Mouse (Mus musculus): ENCODE data around the gene Tubb1. TPM values are rescaled to one million over a fixed set of nuclear protein-coding genes. Genes with fewer than 3 reads are reported as not detected.

Gene Tubb1
- total and polyA plus RNA-seq, 2 experiments: 0.18 to 0.33 TPM

- no peak overlapping the region for H3K9ac ChIP-seq (ENCODE audit: low read depth, low read length)
- H3K27ac ChIP-seq (replicated peaks; ENCODE audit: insufficient read depth, low read depth, low read length): no peak overlapping the region
- no peaks in the 10 kb centered on the region for H3K4me1 ChIP-seq (ENCODE audit: control insufficient read depth, insufficient read depth, low read length)
- H3K36me3 ChIP-seq (ENCODE audit: control insufficient read depth, insufficient read depth, low read length): no peaks in the 10 kb centered on the region
- H3K79me2 ChIP-seq (ENCODE audit: control insufficient read depth, insufficient read depth, low read length): no peaks in the 10 kb centered on the region
- peak; percentile 34 for DNase-seq (ENCODE audit: extremely low read depth, low read depth, low spot score)
- TF ChIP-seq POLR2A (IDR thresholded peaks at IDR 0.05; ENCODE audit: extremely low read depth, insufficient read depth, low read length) (no peak), CTCF (IDR thresholded peaks at IDR 0.05; ENCODE audit: low read depth, low read length) (peak; percentile 42; the same call in 1 of the 2 replicates)
- WGBS: 49% methylated on average over 2 of the region's 2 CpGs
- H3K27me3 ChIP-seq (ENCODE audit: control insufficient read depth, insufficient read depth, low read length): no peaks in the 10 kb centered on the region
- H3K4me3 ChIP-seq (ENCODE audit: insufficient read depth, low read depth, low read length): no peak overlapping the region
These were observed 42.4 kb downstream of the Tubb1 start for GRCm38 (mm10) chr2:174492858-174493257.

GRCm38 (mm10) chr2:174500814-174501503 lies 50.5 kb downstream of the Tubb1 start:
- 95% methylated on average over 14 of the region's 14 CpGs for WGBS
- no peak overlapping the region for H3K9ac ChIP-seq (ENCODE audit: low read depth, low read length)
- H3K79me2 ChIP-seq (ENCODE audit: control insufficient read depth, insufficient read depth, low read length): no peaks in the 10 kb centered on the region
- H3K36me3 ChIP-seq (ENCODE audit: control insufficient read depth, insufficient read depth, low read length): no peaks in the 10 kb centered on the region
- H3K4me1 ChIP-seq (ENCODE audit: control insufficient read depth, insufficient read depth, low read length): peaks cover 6% of the 10 kb centered on the region; the same call in 1 of the 2 replicates
- no peak overlapping the region for H3K4me3 ChIP-seq (ENCODE audit: insufficient read depth, low read depth, low read length)
- no peak overlapping the region for H3K27ac ChIP-seq (replicated peaks; ENCODE audit: insufficient read depth, low read depth, low read length)
- no peaks in the 10 kb centered on the region for H3K27me3 ChIP-seq (ENCODE audit: control insufficient read depth, insufficient read depth, low read length)
- no peak for TF ChIP-seq CTCF (IDR thresholded peaks at IDR 0.05; ENCODE audit: low read depth, low read length)
- no peak for TF ChIP-seq POLR2A (IDR thresholded peaks at IDR 0.05; ENCODE audit: extremely low read depth, insufficient read depth, low read length)
- no peak for DNase-seq (ENCODE audit: extremely low read depth, low read depth, low spot score)

- DNase-seq (ENCODE audit: extremely low read depth, low read depth, low spot score): no peak
- H3K27ac ChIP-seq (replicated peaks; ENCODE audit: insufficient read depth, low read depth, low read length): no peak overlapping the region
- H3K4me3 ChIP-seq (ENCODE audit: insufficient read depth, low read depth, low read length): no peak overlapping the region
- H3K79me2 ChIP-seq (ENCODE audit: control insufficient read depth, insufficient read depth, low read length): no peaks in the 10 kb centered on the region
- WGBS: 92% methylated on average over 8 of the region's 8 CpGs
- TF ChIP-seq CTCF (IDR thresholded peaks at IDR 0.05; ENCODE audit: low read depth, low read length) (no peak), POLR2A (IDR thresholded peaks at IDR 0.05; ENCODE audit: extremely low read depth, insufficient read depth, low read length) (no peak)
- H3K36me3 ChIP-seq (ENCODE audit: control insufficient read depth, insufficient read depth, low read length): no peaks in the 10 kb centered on the region
- H3K27me3 ChIP-seq (ENCODE audit: control insufficient read depth, insufficient read depth, low read length): no peaks in the 10 kb centered on the region
- peaks cover 6% of the 10 kb centered on the region; the same call in 1 of the 2 replicates for H3K4me1 ChIP-seq (ENCODE audit: control insufficient read depth, insufficient read depth, low read length)
- H3K9ac ChIP-seq (ENCODE audit: low read depth, low read length): no peak overlapping the region
These were observed 51.0 kb downstream of the Tubb1 start for GRCm38 (mm10) chr2:174501517-174501916.

- no peaks in the 10 kb centered on the region for H3K79me2 ChIP-seq (ENCODE audit: control insufficient read depth, insufficient read depth, low read length)
- H3K9ac ChIP-seq (ENCODE audit: low read depth, low read length): no peak overlapping the region
- no peak overlapping the region for H3K27ac ChIP-seq (replicated peaks; ENCODE audit: insufficient read depth, low read depth, low read length)
- no peak for TF ChIP-seq POLR2A (IDR thresholded peaks at IDR 0.05; ENCODE audit: extremely low read depth, insufficient read depth, low read length)
- no peak for TF ChIP-seq CTCF (IDR thresholded peaks at IDR 0.05; ENCODE audit: low read depth, low read length)
- H3K4me1 ChIP-seq (ENCODE audit: control insufficient read depth, insufficient read depth, low read length): peaks cover 6% of the 10 kb centered on the region; the same call in 1 of the 2 replicates
- WGBS: 69% methylated on average over 5 of the region's 5 CpGs
- H3K36me3 ChIP-seq (ENCODE audit: control insufficient read depth, insufficient read depth, low read length): no peaks in the 10 kb centered on the region
- H3K4me3 ChIP-seq (ENCODE audit: insufficient read depth, low read depth, low read length): no peak overlapping the region
- no peaks in the 10 kb centered on the region for H3K27me3 ChIP-seq (ENCODE audit: control insufficient read depth, insufficient read depth, low read length)
- no peak for DNase-seq (ENCODE audit: extremely low read depth, low read depth, low spot score)
These were observed 51.8 kb downstream of the Tubb1 start for GRCm38 (mm10) chr2:174502321-174502720.

GRCm38 (mm10) chr2:174502831-174503460 lies 52.5 kb downstream of the Tubb1 start:
- Histone ChIP-seq H3K27me3 (ENCODE audit: control insufficient read depth, insufficient read depth, low read length) (no peaks in the 10 kb centered on the region), H3K79me2 (ENCODE audit: control insufficient read depth, insufficient read depth, low read length) (no peaks in the 10 kb centered on the region), H3K4me3 (ENCODE audit: insufficient read depth, low read depth, low read length) (no peak overlapping the region), H3K36me3 (ENCODE audit: control insufficient read depth, insufficient read depth, low read length) (no peaks in the 10 kb centered on the region), H3K9ac (ENCODE audit: low read depth, low read length) (no peak overlapping the region), H3K27ac (replicated peaks; ENCODE audit: insufficient read depth, low read depth, low read length) (no peak overlapping the region), H3K4me1 (ENCODE audit: control insufficient read depth, insufficient read depth, low read length) (peaks cover 6% of the 10 kb centered on the region; the same call in 1 of the 2 replicates)
- 86% methylated on average over 25 of the region's 25 CpGs for WGBS
- no peak for DNase-seq (ENCODE audit: extremely low read depth, low read depth, low spot score)
- TF ChIP-seq CTCF (IDR thresholded peaks at IDR 0.05; ENCODE audit: low read depth, low read length) (no peak), POLR2A (IDR thresholded peaks at IDR 0.05; ENCODE audit: extremely low read depth, insufficient read depth, low read length) (no peak)

Other genes with a start within 250 kb of the Tubb1 start
- gene Gnas, start 166.4 kb upstream of the Tubb1 start, total RNA-seq (2014; rRNA removed): 201 and 240 TPM in 2 replicates
- gene Gnas, start 166.4 kb upstream of the Tubb1 start, polyA plus RNA-seq (2012; rRNA removed): 412 and 417 TPM in 2 replicates
- not detected in 2 replicates for gene Gm20721, start 104.0 kb upstream of the Tubb1 start, total RNA-seq (2014; rRNA removed)
- 0.10 and 0.31 TPM in 2 replicates for gene Gm20721, start 104.0 kb upstream of the Tubb1 start, polyA plus RNA-seq (2012; rRNA removed)
- 17.3 and 19.4 TPM in 2 replicates for gene Nelfcd, start 34.9 kb upstream of the Tubb1 start, total RNA-seq (2014; rRNA removed)
- gene Nelfcd, start 34.9 kb upstream of the Tubb1 start, polyA plus RNA-seq (2012; rRNA removed): 35.1 and 40.6 TPM in 2 replicates
- 235 and 279 TPM in 2 replicates for gene Ctsz, start 11.7 kb upstream of the Tubb1 start, total RNA-seq (2014; rRNA removed)
- 308 and 389 TPM in 2 replicates for gene Ctsz, start 11.7 kb upstream of the Tubb1 start, polyA plus RNA-seq (2012; rRNA removed)
- gene Atp5e, start 13.4 kb downstream of the Tubb1 start, total RNA-seq (2014; rRNA removed): 469 and 519 TPM in 2 replicates
- 502 and 633 TPM in 2 replicates for gene Atp5e, start 13.4 kb downstream of the Tubb1 start, polyA plus RNA-seq (2012; rRNA removed)
- gene Prelid3b, start 22.4 kb downstream of the Tubb1 start, total RNA-seq (2014; rRNA removed): 35.4 and 38.6 TPM in 2 replicates
- gene Prelid3b, start 22.4 kb downstream of the Tubb1 start, polyA plus RNA-seq (2012; rRNA removed): 24.5 and 30.7 TPM in 2 replicates
- gene Zfp831, start 192.8 kb downstream of the Tubb1 start, total RNA-seq (2014; rRNA removed): 0.09 and 0.13 TPM in 2 replicates
- 0.04 and 0.06 TPM in 2 replicates for gene Zfp831, start 192.8 kb downstream of the Tubb1 start, polyA plus RNA-seq (2012; rRNA removed)